Mouse (Mus musculus) testis, adult 2 months (tissue): ENCODE measurements around the gene Foxs1.
A peak's percentile ranks its signal among the peaks of the same experiment; 100 is the strongest.

ENCODE experiments used
- CTCF ChIP-seq: fragments of 200-500 bp; IDR thresholded peaks from 2 replicates; pipeline ENCODE4 v1.5.1; 2012; ENCODE audit warnings: low read depth, mild to moderate bottlenecking, inconsistent platforms, low read length, moderate library complexity; ENCODE audit not compliant: control insufficient read depth, insufficient read depth, insufficient replicate concordance
- POLR2A ChIP-seq: fragments of 200-500 bp; IDR thresholded peaks from 2 replicates; pipeline ENCODE4 v1.6.1; 2012; ENCODE audit warnings: low read depth, mild to moderate bottlenecking, inconsistent platforms, low read length, moderate library complexity; ENCODE audit not compliant: control insufficient read depth

DNA sequence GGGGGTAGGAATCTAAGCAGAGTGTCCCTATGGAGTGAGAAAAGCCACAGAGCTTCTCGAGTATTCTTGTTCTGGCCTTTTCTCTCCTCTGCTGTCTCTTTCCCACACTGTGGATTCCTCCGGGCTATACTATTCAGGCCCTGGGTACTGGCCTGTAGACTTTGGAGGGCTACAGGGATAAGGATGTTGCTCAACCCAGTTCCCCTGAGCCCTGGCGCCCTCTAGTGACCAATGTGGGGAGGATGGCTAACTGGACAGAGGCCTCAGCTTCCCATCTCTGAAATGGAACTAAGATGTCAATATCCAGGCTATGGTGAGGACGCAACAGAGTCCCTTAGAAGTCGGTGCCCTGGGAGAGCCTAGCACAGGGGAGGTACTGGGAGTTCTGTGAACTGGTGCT, 606 bp upstream of the Foxs1 start:
- peak; percentile 76; the same call in 1 of the 2 replicates for TF ChIP-seq CTCF
- TF ChIP-seq POLR2A: no peak
